Mouse (Mus musculus): Measurements from ENCODE around the gene Serpine1.

DNA sequence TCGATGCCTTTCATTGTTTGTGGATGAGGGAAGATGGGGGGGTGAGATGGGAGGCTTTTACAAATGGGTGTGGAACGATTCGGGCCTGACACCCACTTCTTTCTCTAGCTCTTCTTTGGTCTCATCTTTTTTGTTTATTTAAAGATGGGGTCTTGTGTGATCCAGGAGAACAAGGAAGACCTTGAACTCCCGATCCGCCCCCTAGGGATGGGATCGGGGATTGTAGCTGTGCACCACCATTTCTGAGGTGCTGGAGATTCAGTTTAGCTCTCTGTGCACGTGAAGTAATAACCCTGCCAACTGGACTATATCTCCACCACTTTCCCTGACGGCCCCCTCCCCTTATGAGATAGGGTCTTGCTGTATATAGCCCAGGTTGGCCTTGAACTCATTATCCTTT is 6.1 kb downstream of the Serpine1 start:
- TF ChIP-seq GATA1 (IDR thresholded peaks at IDR 0.05; ENCODE audit: borderline replicate concordance, low read length) (no peak), CTCF (IDR thresholded peaks at IDR 0.05; ENCODE audit: low read depth, low read length) (no peak)
